Mouse (Mus musculus): ENCODE data around the gene Slc7a5. TPM values are rescaled to one million over a fixed set of nuclear protein-coding genes. Genes with fewer than 3 reads are reported as not detected.

Slc7a5 gene
- polyA plus RNA-seq, 1 experiment from 2014 or later, result 10.2 TPM

- Histone ChIP-seq H3K27me3 (ENCODE audit: insufficient read depth, low read length) (no peaks in the 10 kb centered on the region), H3K9me3 (replicated peaks; ENCODE audit: low read length) (no peaks in the 10 kb centered on the region), H3K27ac (no peak overlapping the region), H3K9ac (ENCODE audit: low read depth, low read length) (no peak overlapping the region), H3K4me3 (replicated peaks; ENCODE audit: low read depth, low read length) (no peak overlapping the region), H3K4me1 (replicated peaks; ENCODE audit: insufficient read depth, low read length) (no peaks in the 10 kb centered on the region; the same call in 1 of the 2 replicates), H3K4me2 (ENCODE audit: low read length) (no peak overlapping the region), H3K36me3 (ENCODE audit: insufficient read depth, low read length) (peaks cover 16% of the 10 kb centered on the region; the same call in 1 of the 2 replicates)
- WGBS, result 82% methylated on average over 4 of the region's 5 CpGs
- no peak for DNase-seq (ENCODE audit: low spot score)
- no peak for TF ChIP-seq CTCF (IDR thresholded peaks at IDR 0.05; ENCODE audit: low read depth)
- ATAC-seq (replicated peaks; ENCODE audit: low FRiP score, low read depth), result no peak
Observed at GRCm38 (mm10) chr8:121881921-121882320, 25.6 kb downstream of the Slc7a5 start.

GRCm38 (mm10) chr8:121880818-121881217, 26.7 kb downstream of the Slc7a5 start:
- TF ChIP-seq CTCF (IDR thresholded peaks at IDR 0.05; ENCODE audit: low read depth), result no peak
- Histone ChIP-seq H3K36me3 (ENCODE audit: insufficient read depth, low read length) (0 out of 2 replicates have a peak, but pooled peaks cover 14% of the 10 kb centered on the region), H3K9ac (ENCODE audit: low read depth, low read length) (no peak overlapping the region), H3K27ac (no peak overlapping the region), H3K27me3 (ENCODE audit: insufficient read depth, low read length) (no peaks in the 10 kb centered on the region), H3K4me3 (replicated peaks; ENCODE audit: low read depth, low read length) (no peak overlapping the region), H3K4me2 (ENCODE audit: low read length) (no peak overlapping the region), H3K4me1 (replicated peaks; ENCODE audit: insufficient read depth, low read length) (no peaks in the 10 kb centered on the region; the same call in 1 of the 2 replicates), H3K9me3 (replicated peaks; ENCODE audit: low read length) (no peaks in the 10 kb centered on the region)
- DNase-seq (ENCODE audit: low spot score) (no peak), ATAC-seq (replicated peaks; ENCODE audit: low FRiP score, low read depth) (no peak)
- 25% methylated on average over 1 of the region's 1 CpGs for WGBS

- WGBS, result 83% methylated on average over 3 of the region's 3 CpGs
Observed at GRCm38 (mm10) chr8:121879712-121880111, 27.8 kb downstream of the Slc7a5 start.

GRCm38 (mm10) chr8:121877828-121878480, 29.5 kb downstream of the Slc7a5 start:
- H3K9me3 ChIP-seq (replicated peaks; ENCODE audit: low read length), result no peaks in the 10 kb centered on the region

More at GRCm38 (mm10) chr8:121879712-121880111, 27.8 kb downstream of the Slc7a5 start:
- H3K4me1 ChIP-seq (replicated peaks; ENCODE audit: insufficient read depth, low read length), result peaks cover 7% of the 10 kb centered on the region; the same call in 1 of the 2 replicates
- no peaks in the 10 kb centered on the region for H3K27me3 ChIP-seq (ENCODE audit: insufficient read depth, low read length)
- H3K4me3 ChIP-seq (replicated peaks; ENCODE audit: low read depth, low read length), result no peak overlapping the region
- H3K27ac ChIP-seq, result no peak overlapping the region
- DNase-seq (ENCODE audit: low spot score) (no peak), ATAC-seq (replicated peaks; ENCODE audit: low FRiP score, low read depth) (no peak)
- 0 out of 2 replicates have a peak, but pooled peaks cover 5% of the 10 kb centered on the region for H3K36me3 ChIP-seq (ENCODE audit: insufficient read depth, low read length)
- H3K9me3 ChIP-seq (replicated peaks; ENCODE audit: low read length), result no peaks in the 10 kb centered on the region
- H3K4me2 ChIP-seq (ENCODE audit: low read length), result no peak overlapping the region
- TF ChIP-seq CTCF (IDR thresholded peaks at IDR 0.05; ENCODE audit: low read depth), result no peak
- no peak overlapping the region for H3K9ac ChIP-seq (ENCODE audit: low read depth, low read length)

GRCm38 (mm10) chr8:121877212-121877611, 30.3 kb downstream of the Slc7a5 start:
- 22% methylated on average over 5 of the region's 5 CpGs for WGBS
- H3K27me3 ChIP-seq (ENCODE audit: insufficient read depth, low read length), result no peaks in the 10 kb centered on the region
- no peak for DNase-seq (ENCODE audit: low spot score)

More at GRCm38 (mm10) chr8:121877828-121878480, 29.5 kb downstream of the Slc7a5 start:
- Histone ChIP-seq H3K36me3 (ENCODE audit: insufficient read depth, low read length) (0 out of 2 replicates have a peak, but pooled peaks cover 3% of the 10 kb centered on the region), H3K4me1 (replicated peaks; ENCODE audit: insufficient read depth, low read length) (peaks cover 12% of the 10 kb centered on the region; the same call in 1 of the 2 replicates), H3K9ac (ENCODE audit: low read depth, low read length) (no peak overlapping the region), H3K4me3 (replicated peaks; ENCODE audit: low read depth, low read length) (no peak overlapping the region), H3K4me2 (ENCODE audit: low read length) (no peak overlapping the region), H3K27ac (peak overlapping the region; percentile 19; the same call in 1 of the 2 replicates), H3K27me3 (ENCODE audit: insufficient read depth, low read length) (no peaks in the 10 kb centered on the region)
- no peak for TF ChIP-seq CTCF (IDR thresholded peaks at IDR 0.05; ENCODE audit: low read depth)
- WGBS, result 70% methylated on average over 7 of the region's 7 CpGs
- DNase-seq (ENCODE audit: low spot score) (no peak), ATAC-seq (replicated peaks; ENCODE audit: low FRiP score, low read depth) (no peak)

GRCm38 (mm10) chr8:121875517-121875916, 32.0 kb downstream of the Slc7a5 start:
- Histone ChIP-seq H3K9ac (ENCODE audit: low read depth, low read length) (no peak overlapping the region), H3K27me3 (ENCODE audit: insufficient read depth, low read length) (no peaks in the 10 kb centered on the region), H3K4me1 (replicated peaks; ENCODE audit: insufficient read depth, low read length) (peaks cover 12% of the 10 kb centered on the region; the same call in 1 of the 2 replicates), H3K4me2 (ENCODE audit: low read length) (no peak overlapping the region), H3K27ac (peak overlapping the region; percentile 36; the same call in 1 of the 2 replicates), H3K9me3 (replicated peaks; ENCODE audit: low read length) (no peaks in the 10 kb centered on the region), H3K4me3 (replicated peaks; ENCODE audit: low read depth, low read length) (no peak overlapping the region), H3K36me3 (ENCODE audit: insufficient read depth, low read length) (no peaks in the 10 kb centered on the region)
- no peak for ATAC-seq (replicated peaks; ENCODE audit: low FRiP score, low read depth)
- WGBS, result 62% methylated on average over 9 of the region's 9 CpGs
- peak; percentile 13 for DNase-seq (ENCODE audit: low spot score)
- TF ChIP-seq CTCF (IDR thresholded peaks at IDR 0.05; ENCODE audit: low read depth), result no peak

More at GRCm38 (mm10) chr8:121877212-121877611, 30.3 kb downstream of the Slc7a5 start:
- no peaks in the 10 kb centered on the region for H3K9me3 ChIP-seq (replicated peaks; ENCODE audit: low read length)
- H3K27ac ChIP-seq, result no peak overlapping the region
- ATAC-seq (replicated peaks; ENCODE audit: low FRiP score, low read depth), result no peak
- no peak overlapping the region for H3K4me3 ChIP-seq (replicated peaks; ENCODE audit: low read depth, low read length)
- no peak overlapping the region for H3K9ac ChIP-seq (ENCODE audit: low read depth, low read length)
- H3K4me1 ChIP-seq (replicated peaks; ENCODE audit: insufficient read depth, low read length), result peaks cover 12% of the 10 kb centered on the region; the same call in 1 of the 2 replicates
- TF ChIP-seq CTCF (IDR thresholded peaks at IDR 0.05; ENCODE audit: low read depth), result no peak
- 0 out of 2 replicates have a peak, but pooled peaks cover 3% of the 10 kb centered on the region for H3K36me3 ChIP-seq (ENCODE audit: insufficient read depth, low read length)
- H3K4me2 ChIP-seq (ENCODE audit: low read length), result no peak overlapping the region
